7 mouse cellular contexts compared by ENCODE assay signal in the genomic region with DNA sequence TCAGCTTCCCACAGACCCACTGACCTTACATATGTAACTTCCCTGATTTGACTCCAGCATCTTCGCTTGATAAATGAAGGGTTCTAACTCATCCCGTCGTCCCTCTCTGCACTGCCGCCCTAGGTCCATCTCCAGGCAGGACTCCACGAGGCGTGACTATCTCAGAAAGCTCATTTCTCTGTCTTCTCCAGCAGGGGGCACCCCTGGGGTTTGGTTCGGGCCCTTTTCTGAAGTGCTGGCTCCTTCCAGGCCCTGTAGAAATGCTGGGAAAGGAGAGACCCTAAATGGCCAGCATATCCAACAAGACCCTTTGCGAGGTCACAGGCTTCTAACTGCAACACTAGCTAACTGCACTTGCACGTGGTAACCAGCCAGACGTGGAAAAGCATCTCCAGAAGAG. TPM values are rescaled to one million over a fixed set of nuclear protein-coding genes. Genes with fewer than 3 reads are reported as not detected.
DNase-seq lines count a peak whose midpoint lies in the region; ATAC-seq and TF ChIP-seq lines count a peak whose summit lies in the region.

No protein-coding gene starts in this region.

- 9% methylated on average over 10 of the region's 10 CpGs for WGBS in forebrain, postnatal 0 days
- 8% methylated on average over 10 of the region's 10 CpGs for WGBS in hindbrain, embryonic 10.5 days

- peak; percentile 60 for TF ChIP-seq CTCF in forebrain, postnatal 0 days (IDR thresholded peaks at IDR 0.05; ENCODE audit: low read depth)
- TF ChIP-seq CTCF in left cerebral cortex, adult 2 months (IDR thresholded peaks at IDR 0.05) = peak; percentile 68

- H3K36me3 ChIP-seq in forebrain, postnatal 0 days (ENCODE audit: insufficient read depth) = no peaks in the 10 kb centered on the region
- no peaks in the 10 kb centered on the region for H3K36me3 ChIP-seq in hindbrain, embryonic 10.5 days
- no peaks in the 10 kb centered on the region for H3K36me3 ChIP-seq in megakaryocyte, embryonic 14.5 days (replicated peaks; ENCODE audit: low read length)

- peak; percentile 60; the same call in 1 of the 2 replicates for ATAC-seq in cerebellum, adult (ENCODE audit: insufficient number of reproducible peaks, low FRiP score, low TSS enrichment)
- peak; percentile 51; the same call in 1 of the 2 replicates for ATAC-seq in forebrain, postnatal 0 days

- no peak overlapping the region for H3K4me2 ChIP-seq in forebrain, postnatal 0 days (ENCODE audit: low read depth)

- intact Hi-C loops in left cerebral cortex, adult 2 months (cut with DNase I) = loop anchor here (1.0 kb wide), 1 partner anchor 101 kb away; no protein-coding TSS in a partner anchor

- no peaks in the 10 kb centered on the region for H3K4me1 ChIP-seq in forebrain, postnatal 0 days (ENCODE audit: insufficient read depth)
- 0 out of 2 replicates have a peak, but pooled peaks cover 4% of the 10 kb centered on the region for H3K4me1 ChIP-seq in hindbrain, embryonic 10.5 days (replicated peaks)
- H3K4me1 ChIP-seq in megakaryocyte, embryonic 14.5 days = peaks cover 24% of the 10 kb centered on the region

- peak; percentile 12 for DNase-seq in MN1 (ENCODE audit: low spot score)
- peak; percentile 61 for DNase-seq in forebrain, postnatal 0 days
- DNase-seq in hindbrain, embryonic 10.5 days (ENCODE audit: low spot score) = peak; percentile 78
- DNase-seq in left cerebral cortex, adult 2 months (ENCODE audit: extremely low spot score in 1 of 2, low spot score in 2 of 2) = peak; percentile 59 to 64
- peak; percentile 22 for DNase-seq in spleen, adult 12 weeks (ENCODE audit: low spot score)

- H3K27me3 ChIP-seq in forebrain, postnatal 0 days (ENCODE audit: insufficient read depth, low read length) = no peaks in the 10 kb centered on the region
- H3K27me3 ChIP-seq in hindbrain, embryonic 10.5 days (ENCODE audit: insufficient read depth, poor library complexity, severe bottlenecking) = no peaks in the 10 kb centered on the region
- H3K27me3 ChIP-seq in megakaryocyte, embryonic 14.5 days (replicated peaks) = peaks cover 11% of the 10 kb centered on the region

- H3K27ac ChIP-seq in forebrain, postnatal 0 days (ENCODE audit: low read depth, low read length) = no peak overlapping the region
- no peak overlapping the region for H3K27ac ChIP-seq in hindbrain, embryonic 10.5 days
- no peak overlapping the region for H3K27ac ChIP-seq in left cerebral cortex, adult 2 months

- H3K9me3 ChIP-seq in forebrain, postnatal 0 days (ENCODE audit: low read length) = no peaks in the 10 kb centered on the region
- H3K9me3 ChIP-seq in hindbrain, embryonic 10.5 days = peaks cover 6% of the 10 kb centered on the region
- peaks cover 11% of the 10 kb centered on the region for H3K9me3 ChIP-seq in megakaryocyte, embryonic 14.5 days

- H3K4me3 ChIP-seq in forebrain, postnatal 0 days (ENCODE audit: low read depth, low read length) = no peak overlapping the region
- H3K4me3 ChIP-seq in hindbrain, embryonic 10.5 days = no peak overlapping the region
- no peak overlapping the region; the same call in 1 of the 2 replicates for H3K4me3 ChIP-seq in left cerebral cortex, adult 2 months
- peak overlapping the region; percentile 81 for H3K4me3 ChIP-seq in megakaryocyte, embryonic 14.5 days (replicated peaks)

- H3K9ac ChIP-seq in forebrain, postnatal 0 days = no peak overlapping the region

RNA-seq across cellular contexts. Expression of gene Sfrp2, which starts 31.7 kb away (rescaled TPM):
- 13.8 and 26.3 TPM in 2 replicates for total RNA-seq in forebrain, postnatal 0 days (2014; rRNA removed)
- polyA plus RNA-seq in forebrain, postnatal 0 days (2015; fragmentation: Nextera tagmentation; extraction: Ambion mirVana) = 20.1 and 24.2 TPM in 2 replicates
- polyA plus RNA-seq in hindbrain, embryonic 10.5 days (2016; fragmentation: Nextera tagmentation; extraction: Ambion mirVana) = 166 and 251 TPM in 2 replicates
- total RNA-seq in left cerebral cortex, adult 2 months (2021) = 1 to 10 TPM; 2.6 to 2.8 TPM
- polyA plus RNA-seq in megakaryocyte, embryonic 14.5 days (2012; ENCODE audit: insufficient read depth, low replicate concordance) = 0.22 TPM in 1 of 2 replicates, not detected in the other

RNA-seq across cellular contexts. Expression of gene Tlr2, which starts 43.7 kb away (rescaled TPM):
- total RNA-seq in forebrain, postnatal 0 days (2014; rRNA removed) = 1.6 TPM in 2 replicates
- polyA plus RNA-seq in forebrain, postnatal 0 days (2015; fragmentation: Nextera tagmentation; extraction: Ambion mirVana) = 0.89 and 1.3 TPM in 2 replicates
- 1.1 and 1.6 TPM in 2 replicates for polyA plus RNA-seq in hindbrain, embryonic 10.5 days (2016; fragmentation: Nextera tagmentation; extraction: Ambion mirVana)
- total RNA-seq in left cerebral cortex, adult 2 months (2021) = under 1 TPM; 0.44 to 0.72 TPM
- 0.88 TPM in 1 of 2 replicates, not detected in the other for polyA plus RNA-seq in megakaryocyte, embryonic 14.5 days (2012; ENCODE audit: insufficient read depth, low replicate concordance)

Comparison
In these comparisons a context has a peak if more than half of its experiments do, and no peak if none do; other contexts are left out.
1. DNase-seq: peak in every context shown above with its lines; median percentile 78 in hindbrain, embryonic 10.5 days; 62 in left cerebral cortex, adult 2 months; 61 in forebrain, postnatal 0 days; 22 in spleen, adult 12 weeks; 12 in MN1.
2. RNA of gene Sfrp2, which starts 31.7 kb away (polyA plus RNA-seq): 166 to 251 TPM in hindbrain, embryonic 10.5 days and 20.1 to 24.2 TPM in forebrain, postnatal 0 days; 0.22 TPM in megakaryocyte, embryonic 14.5 days; every median in the first group is over 10 times any median in the second.